Mouse (Mus musculus) forebrain, embryonic 13.5 days (tissue): Measurements from ENCODE around the gene Rpp40. TPM values are rescaled to one million over a fixed set of nuclear protein-coding genes. Genes with fewer than 3 reads are reported as not detected.

Source experiments
- ATAC-seq: fragments of 200-750 bp; cut with Nextera tagmentation; 2 replicates; pipeline ENCODE4 v1.8.0; 2017
- H3K27ac ChIP-seq: fragments of 300-500 bp; sonication (generic); 2 replicates; pipeline ENCODE4 v1.5.1; 2015; ENCODE audit warnings: inconsistent platforms, mild to moderate bottlenecking, moderate library complexity
- H3K27me3 ChIP-seq: fragments of 300-500 bp; sonication (generic); 2 replicates; pipeline ENCODE4 v1.6.1; 2015; ENCODE audit warnings: mild to moderate bottlenecking, inconsistent platforms
- H3K36me3 ChIP-seq: fragments of 300-500 bp; sonication (generic); 2 replicates; pipeline ENCODE4 v1.6.1; 2015; ENCODE audit warnings: mild to moderate bottlenecking, inconsistent platforms; ENCODE audit not compliant: poor library complexity, severe bottlenecking
- H3K4me1 ChIP-seq: fragments of 300-500 bp; sonication (generic); 2 replicates; pipeline ENCODE4 v1.6.1; 2015; ENCODE audit warnings: inconsistent platforms
- H3K4me2 ChIP-seq: fragments of 300-500 bp; sonication (generic); 2 replicates; pipeline ENCODE4 v1.6.1; 2015; ENCODE audit warnings: inconsistent platforms, mild to moderate bottlenecking, moderate library complexity
- H3K4me3 ChIP-seq: fragments of 300-500 bp; sonication (generic); 2 replicates; pipeline ENCODE4 v1.5.1; 2015; ENCODE audit warnings: mild to moderate bottlenecking, inconsistent platforms
- H3K9ac ChIP-seq: fragments of 300-500 bp; sonication (generic); 2 replicates; pipeline ENCODE4 v1.6.1; 2015; ENCODE audit warnings: mild to moderate bottlenecking, inconsistent platforms
- H3K9me3 ChIP-seq: fragments of 300-500 bp; sonication (generic); replicated peaks from 2 replicates; pipeline ENCODE4 v1.6.1; 2016; ENCODE audit warnings: inconsistent platforms
- WGBS: fragments of 180-500 bp; shearing (Covaris S2); methylation state at CpG from one replicate; pipeline ENCODE4 v1.1.7; 2015; 5-methylcytosine and 5-hydroxymethylcytosine counted together
- polyA plus RNA-seq: library from polyadenylated mRNA; unstranded; fragments of >200 nt; fragmentation: Nextera tagmentation; extraction: Ambion mirVana; gene quantifications from 2 replicates; pipeline ENCODE4 v1.2.1, GENCODE M21; 2015

The Rpp40 gene
- polyA plus RNA-seq = 10.5 and 12.7 TPM in 2 replicates

DNA sequence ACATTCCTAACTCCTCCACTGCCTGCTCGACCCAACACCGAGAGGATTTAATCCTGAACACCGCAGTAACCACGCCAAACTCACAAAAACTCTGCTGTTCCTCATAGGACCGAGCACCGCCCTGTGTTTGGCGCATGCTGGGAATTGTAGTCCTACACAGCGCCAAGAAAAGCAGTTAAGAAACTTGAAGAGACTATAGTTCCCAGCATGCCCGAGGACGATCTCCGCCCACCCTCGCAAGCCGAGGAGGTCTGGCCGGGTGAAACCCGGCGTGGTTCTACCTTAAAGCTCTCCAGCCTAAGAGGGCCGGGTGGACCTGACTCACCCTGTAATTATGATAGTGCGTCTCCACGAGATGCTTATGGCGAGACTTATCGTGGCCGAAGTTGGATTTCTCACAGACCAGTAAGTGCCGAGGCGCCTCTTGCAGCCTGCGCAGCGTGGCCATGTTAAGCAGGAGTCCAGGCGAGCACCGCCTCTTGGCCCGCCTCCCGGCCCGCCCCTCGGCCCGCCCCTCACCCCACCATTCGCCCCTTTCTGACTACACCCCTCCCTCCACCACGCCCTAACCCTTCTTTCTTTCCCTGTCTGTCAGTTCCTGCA, at the start of gene Rpp40:
Gene Rpp40, minus strand, starts transcription at position 481 of the 603 bp plus-strand sequence.
- H3K4me2 ChIP-seq = peak within 1 kb of the TSS; percentile 65
- H3K4me1 ChIP-seq = peaks cover 7% of the 10 kb centered on the region; the same call in 1 of the 2 replicates
- no peak within 1 kb of the TSS for H3K27ac ChIP-seq
- ATAC-seq = peak; percentile 100
- H3K27me3 ChIP-seq = no peaks in the 10 kb centered on the region
- WGBS = under 1% methylated on average over 35 of the region's 35 CpGs
- H3K36me3 ChIP-seq = no peaks in the 10 kb centered on the region
- H3K4me3 ChIP-seq = peak within 1 kb of the TSS; percentile 65
- peak within 1 kb of the TSS; percentile 65 for H3K9ac ChIP-seq
- no peaks in the 10 kb centered on the region for H3K9me3 ChIP-seq

DNA sequence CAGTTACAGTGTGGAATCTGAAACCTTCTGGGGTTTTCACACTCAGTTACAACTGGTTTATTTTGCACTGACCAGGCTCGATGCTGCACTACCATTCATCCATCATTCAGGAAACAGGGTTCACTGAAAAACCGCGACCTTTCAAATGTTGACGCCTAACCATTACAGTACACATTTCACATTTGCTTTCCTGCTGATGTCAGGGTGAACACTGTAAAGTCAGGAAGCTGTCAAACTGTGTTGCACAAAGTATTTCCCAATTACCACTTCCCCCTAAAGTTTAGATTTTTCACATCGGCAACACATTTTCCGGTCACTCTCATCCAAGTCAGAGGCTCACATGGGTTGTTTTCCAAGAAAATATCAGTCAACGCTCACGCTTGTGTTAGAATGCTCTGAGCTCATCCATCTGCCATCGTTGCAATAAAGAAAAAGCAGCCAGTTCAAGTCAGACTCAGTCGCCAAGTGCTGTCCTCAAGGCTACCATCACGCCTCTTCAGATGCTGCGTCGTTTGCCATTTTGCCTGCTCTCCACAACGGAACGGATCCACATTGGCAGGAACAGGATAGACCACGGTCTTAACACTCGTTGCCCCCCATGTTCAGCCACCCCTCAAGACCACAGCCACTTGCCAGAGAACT, 43.8 kb upstream of the Rpp40 start:
- no peak overlapping the region for H3K27ac ChIP-seq
- WGBS = 87% methylated on average over 17 of the region's 17 CpGs

GRCm38 (mm10) chr13:35947354-35948000, 41.3 kb upstream of the Rpp40 start:
- Histone ChIP-seq H3K9ac (no peak overlapping the region), H3K36me3 (no peaks in the 10 kb centered on the region), H3K4me3 (no peak overlapping the region), H3K27ac (no peak overlapping the region), H3K9me3 (no peaks in the 10 kb centered on the region), H3K4me1 (no peaks in the 10 kb centered on the region), H3K4me2 (no peak overlapping the region), H3K27me3 (no peaks in the 10 kb centered on the region)
- peak; percentile 62 for ATAC-seq
- 28% methylated on average over 14 of the region's 14 CpGs for WGBS

More for the DNA sequence above, 43.8 kb upstream of the Rpp40 start:
- Histone ChIP-seq H3K4me1 (no peaks in the 10 kb centered on the region), H3K4me2 (no peak overlapping the region), H3K36me3 (no peaks in the 10 kb centered on the region), H3K9me3 (no peaks in the 10 kb centered on the region), H3K4me3 (no peak overlapping the region), H3K27me3 (no peaks in the 10 kb centered on the region), H3K9ac (no peak overlapping the region)
- no peak for ATAC-seq

DNA sequence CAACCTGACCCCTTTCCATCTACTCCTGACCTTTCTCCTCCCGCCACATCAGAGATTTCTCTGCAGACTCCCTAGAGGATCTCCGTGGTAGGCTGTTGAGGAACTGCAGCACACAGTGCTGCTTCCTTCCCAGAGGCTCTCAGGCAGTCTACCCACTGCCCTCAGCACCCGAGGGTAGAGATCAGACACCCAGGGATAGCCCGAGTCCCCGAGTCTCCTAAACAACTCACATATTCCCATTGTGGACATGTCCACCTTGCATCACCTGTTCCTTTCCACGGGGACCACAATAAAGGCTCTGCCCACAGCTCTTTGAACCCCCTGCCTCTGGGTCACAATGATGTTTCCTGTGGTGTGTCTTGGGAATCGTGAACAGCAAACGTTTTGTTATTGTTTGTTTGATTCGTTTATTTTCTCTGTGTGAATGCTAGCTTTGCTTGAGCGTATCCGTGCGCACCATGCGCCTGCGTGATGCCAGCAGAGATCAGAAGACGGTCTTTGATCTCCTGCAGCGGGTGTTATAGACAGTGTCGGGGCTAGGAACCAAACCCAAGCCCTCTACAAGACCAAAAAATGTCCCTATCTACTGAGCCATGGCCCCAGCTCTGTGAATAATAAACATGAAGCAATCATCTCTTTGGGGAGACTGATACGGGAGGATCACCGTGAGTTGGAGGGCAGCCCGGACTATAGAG, 40.6 kb upstream of the Rpp40 start:
- WGBS = 75% methylated on average over 20 of the region's 20 CpGs
- peak; percentile 57; the same call in 1 of the 2 replicates for ATAC-seq
- no peaks in the 10 kb centered on the region for H3K4me1 ChIP-seq
- H3K4me2 ChIP-seq = no peak overlapping the region
- H3K9me3 ChIP-seq = no peaks in the 10 kb centered on the region
- H3K9ac ChIP-seq = no peak overlapping the region
- H3K27me3 ChIP-seq = no peaks in the 10 kb centered on the region
- no peak overlapping the region for H3K4me3 ChIP-seq
- H3K27ac ChIP-seq = no peak overlapping the region
- no peaks in the 10 kb centered on the region for H3K36me3 ChIP-seq

GRCm38 (mm10) chr13:35940934-35941333, 34.8 kb upstream of the Rpp40 start:
- Histone ChIP-seq H3K9ac (no peak overlapping the region), H3K4me1 (no peaks in the 10 kb centered on the region), H3K36me3 (no peaks in the 10 kb centered on the region), H3K4me3 (no peak overlapping the region), H3K27me3 (no peaks in the 10 kb centered on the region), H3K4me2 (no peak overlapping the region), H3K27ac (no peak overlapping the region), H3K9me3 (no peaks in the 10 kb centered on the region)
- ATAC-seq = no peak
- whole genome bisulfite sequencing = 78% methylated on average over 5 of the region's 5 CpGs

GRCm38 (mm10) chr13:35939871-35940665, 33.9 kb upstream of the Rpp40 start:
- Histone ChIP-seq H3K9me3 (peaks cover 2% of the 10 kb centered on the region), H3K4me1 (no peaks in the 10 kb centered on the region), H3K4me2 (no peak overlapping the region), H3K9ac (no peak overlapping the region), H3K4me3 (no peak overlapping the region), H3K27ac (no peak overlapping the region), H3K36me3 (no peaks in the 10 kb centered on the region), H3K27me3 (no peaks in the 10 kb centered on the region)
- 72% methylated on average over 18 of the region's 18 CpGs for WGBS
- ATAC-seq = no peak

GRCm38 (mm10) chr13:35937991-35938390, 31.8 kb upstream of the Rpp40 start:
- no peaks in the 10 kb centered on the region for H3K36me3 ChIP-seq
- H3K27me3 ChIP-seq = no peaks in the 10 kb centered on the region
- no peak overlapping the region for H3K27ac ChIP-seq
- no peak overlapping the region for H3K4me3 ChIP-seq
- peaks cover 6% of the 10 kb centered on the region for H3K9me3 ChIP-seq
- no peak overlapping the region for H3K9ac ChIP-seq
- H3K4me2 ChIP-seq = no peak overlapping the region
- H3K4me1 ChIP-seq = no peaks in the 10 kb centered on the region
- ATAC-seq = no peak
- 80% methylated on average over 2 of the region's 2 CpGs for WGBS

DNA sequence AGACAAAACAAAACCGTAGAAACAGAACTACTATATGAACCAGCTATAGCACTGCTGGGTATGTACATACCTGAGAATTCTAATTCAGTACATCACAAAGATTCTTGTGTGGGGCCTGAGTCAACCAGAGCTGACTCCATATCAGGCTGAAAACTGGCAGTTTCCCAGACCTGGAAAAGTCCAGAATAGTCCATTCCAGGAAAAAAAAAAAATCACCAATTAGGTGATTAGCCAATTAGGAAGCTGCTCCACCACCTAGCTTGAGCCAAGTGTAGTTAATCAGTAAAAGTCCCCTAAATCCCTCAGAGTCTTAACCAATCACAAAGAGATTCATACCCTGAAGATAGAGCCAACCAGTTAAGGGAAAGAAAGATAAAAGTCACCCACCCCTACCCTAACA, 5.3 kb upstream of the Rpp40 start:
- Histone ChIP-seq H3K4me2 (no peak overlapping the region), H3K27ac (no peak overlapping the region), H3K27me3 (no peaks in the 10 kb centered on the region), H3K36me3 (no peaks in the 10 kb centered on the region), H3K4me1 (no peaks in the 10 kb centered on the region), H3K4me3 (no peak overlapping the region), H3K9me3 (no peaks in the 10 kb centered on the region; the same call in 1 of the 2 replicates), H3K9ac (no peak overlapping the region)
- WGBS = 88% methylated on average over 1 of the region's 1 CpGs
- no peak for ATAC-seq

DNA sequence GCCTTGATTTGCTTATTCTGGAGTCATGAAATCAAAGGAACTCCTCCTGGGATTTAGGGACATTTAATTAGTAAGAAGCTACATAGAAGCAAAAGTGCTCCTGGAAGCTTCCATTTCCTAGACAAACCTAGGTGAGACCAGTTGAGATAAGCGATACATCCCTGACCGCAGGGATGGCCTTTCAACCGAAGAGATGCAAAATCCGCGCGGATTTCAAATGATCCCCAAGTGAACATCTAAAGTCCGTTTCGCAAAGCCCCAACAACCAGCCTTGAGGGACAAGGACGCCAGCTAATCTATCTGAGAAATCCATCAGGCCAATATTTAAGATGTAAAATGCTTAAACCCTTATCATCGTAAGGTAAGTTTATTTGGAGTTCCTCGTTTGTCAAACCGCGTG, 781 bp downstream of the Rpp40 start:
- ATAC-seq = no peak
- H3K4me3 ChIP-seq = peak overlapping the region; percentile 65
- H3K36me3 ChIP-seq = no peaks in the 10 kb centered on the region
- H3K27ac ChIP-seq = no peak overlapping the region
- peak overlapping the region; percentile 65 for H3K9ac ChIP-seq
- H3K4me2 ChIP-seq = peak overlapping the region; percentile 65
- peaks cover 7% of the 10 kb centered on the region; the same call in 1 of the 2 replicates for H3K4me1 ChIP-seq
- H3K9me3 ChIP-seq = no peaks in the 10 kb centered on the region
- WGBS = 2% methylated on average over 13 of the region's 13 CpGs
- H3K27me3 ChIP-seq = no peaks in the 10 kb centered on the region

GRCm38 (mm10) chr13:35892866-35893265, 13.3 kb downstream of the Rpp40 start:
- ATAC-seq = no peak
- Histone ChIP-seq H3K9ac (no peak overlapping the region), H3K4me3 (no peak overlapping the region), H3K36me3 (peaks cover 8% of the 10 kb centered on the region), H3K27me3 (no peaks in the 10 kb centered on the region), H3K9me3 (peaks cover 5% of the 10 kb centered on the region; the same call in 1 of the 2 replicates), H3K27ac (no peak overlapping the region), H3K4me2 (no peak overlapping the region), H3K4me1 (no peaks in the 10 kb centered on the region)
- 86% methylated on average over 3 of the region's 3 CpGs for WGBS

GRCm38 (mm10) chr13:35886121-35886725, 19.9 kb downstream of the Rpp40 start:
- 35% methylated on average over 15 of the region's 15 CpGs for WGBS
- H3K4me3 ChIP-seq = no peak overlapping the region
- H3K27ac ChIP-seq = no peak overlapping the region
- H3K4me1 ChIP-seq = no peaks in the 10 kb centered on the region
- H3K4me2 ChIP-seq = no peak overlapping the region
- H3K36me3 ChIP-seq = no peaks in the 10 kb centered on the region
- H3K9ac ChIP-seq = no peak overlapping the region
- H3K9me3 ChIP-seq = peaks cover 5% of the 10 kb centered on the region; the same call in 1 of the 2 replicates
- no peak for ATAC-seq
- no peaks in the 10 kb centered on the region for H3K27me3 ChIP-seq
